7 mouse cellular contexts compared by ENCODE assay signal in genomic region chr2:144635644-144636320, GRCm38 (mm10). TPM values are rescaled to one million over a fixed set of nuclear protein-coding genes. Genes with fewer than 3 reads are reported as not detected.
DNase-seq lines count a peak whose midpoint lies in the region; ATAC-seq lines count a peak whose summit lies in the region.

No protein-coding gene starts in this region.

- no peak overlapping the region for H3K27ac ChIP-seq in forebrain, embryonic 15.5 days (replicated peaks)
- H3K27ac ChIP-seq in hindbrain, embryonic 15.5 days (replicated peaks), result no peak overlapping the region

- H3K36me3 ChIP-seq in forebrain, embryonic 15.5 days, result peaks cover 3% of the 10 kb centered on the region; the same call in 1 of the 2 replicates
- H3K36me3 ChIP-seq in hindbrain, embryonic 15.5 days, result no peaks in the 10 kb centered on the region

- no peaks in the 10 kb centered on the region for H3K27me3 ChIP-seq in forebrain, embryonic 15.5 days
- no peaks in the 10 kb centered on the region for H3K27me3 ChIP-seq in hindbrain, embryonic 15.5 days

- H3K4me3 ChIP-seq in forebrain, embryonic 15.5 days, result no peak overlapping the region
- no peak overlapping the region for H3K4me3 ChIP-seq in hindbrain, embryonic 15.5 days

- ATAC-seq in forebrain, embryonic 15.5 days (replicated peaks), result peak; percentile 54
- peak; percentile 68; the same call in 1 of the 2 replicates for ATAC-seq in hindbrain, embryonic 15.5 days (ENCODE audit: low FRiP score, low read depth)

- peak; percentile 18 for DNase-seq in WW6 (ENCODE audit: low read depth, low spot score)
- peak; percentile 55 for DNase-seq in cerebellum, adult 11-12 months
- DNase-seq in layer of hippocampus, postnatal 10 days (ENCODE audit: low spot score in 2 of 2), result peak; percentile 67 to 75
- DNase-seq in lung, postnatal 25 days (ENCODE audit: low spot score), result peak; percentile 24
- DNase-seq in right cerebral cortex, adult 2 months (ENCODE audit: low spot score in 2 of 2), result peak; percentile 77 to 83

- no peak overlapping the region for H3K4me2 ChIP-seq in forebrain, embryonic 15.5 days (replicated peaks)
- H3K4me2 ChIP-seq in hindbrain, embryonic 15.5 days, result no peak overlapping the region

- no peak overlapping the region for H3K9ac ChIP-seq in forebrain, embryonic 15.5 days (replicated peaks)
- H3K9ac ChIP-seq in hindbrain, embryonic 15.5 days, result no peak overlapping the region

- H3K4me1 ChIP-seq in forebrain, embryonic 15.5 days, result peaks cover 8% of the 10 kb centered on the region
- 0 out of 2 replicates have a peak, but pooled peaks cover 5% of the 10 kb centered on the region for H3K4me1 ChIP-seq in hindbrain, embryonic 15.5 days (replicated peaks)

- no peaks in the 10 kb centered on the region for H3K9me3 ChIP-seq in forebrain, embryonic 15.5 days
- H3K9me3 ChIP-seq in hindbrain, embryonic 15.5 days, result no peaks in the 10 kb centered on the region

- WGBS in forebrain, embryonic 15.5 days, result 15% methylated on average over 5 of the region's 5 CpGs
- WGBS in hindbrain, embryonic 15.5 days, result 22% methylated on average over 5 of the region's 5 CpGs

RNA-seq across cellular contexts. Expression of gene Dtd1, which starts 36.1 kb away (rescaled TPM):
- 63.4 and 67.8 TPM in 2 replicates for polyA plus RNA-seq in forebrain, embryonic 15.5 days (2015; fragmentation: Nextera tagmentation; extraction: Ambion mirVana)
- polyA plus RNA-seq in hindbrain, embryonic 15.5 days (2015; fragmentation: Nextera tagmentation; extraction: Ambion mirVana), result 124 TPM in 2 replicates
- total RNA-seq in layer of hippocampus, postnatal 10 days (2021), result 10 to 100 TPM; 52.2 TPM

RNA-seq across cellular contexts. Expression of gene Smim26, which starts 41.9 kb away (rescaled TPM):
- polyA plus RNA-seq in forebrain, embryonic 15.5 days (2015; fragmentation: Nextera tagmentation; extraction: Ambion mirVana), result 53.5 and 56.9 TPM in 2 replicates
- polyA plus RNA-seq in hindbrain, embryonic 15.5 days (2015; fragmentation: Nextera tagmentation; extraction: Ambion mirVana), result 54.9 and 62.2 TPM in 2 replicates
- 10 to 100 TPM; 49.3 to 54.2 TPM for total RNA-seq in layer of hippocampus, postnatal 10 days (2021)

Comparison
In these comparisons a context has a peak if more than half of its experiments do, and no peak if none do; other contexts are left out.
1. DNase-seq: peak in every context shown above with its lines; median percentile 80 in right cerebral cortex, adult 2 months; 71 in layer of hippocampus, postnatal 10 days; 55 in cerebellum, adult 11-12 months; 24 in lung, postnatal 25 days; 18 in WW6.